Mouse (Mus musculus): ENCODE data around the gene Swsap1.

DNA sequence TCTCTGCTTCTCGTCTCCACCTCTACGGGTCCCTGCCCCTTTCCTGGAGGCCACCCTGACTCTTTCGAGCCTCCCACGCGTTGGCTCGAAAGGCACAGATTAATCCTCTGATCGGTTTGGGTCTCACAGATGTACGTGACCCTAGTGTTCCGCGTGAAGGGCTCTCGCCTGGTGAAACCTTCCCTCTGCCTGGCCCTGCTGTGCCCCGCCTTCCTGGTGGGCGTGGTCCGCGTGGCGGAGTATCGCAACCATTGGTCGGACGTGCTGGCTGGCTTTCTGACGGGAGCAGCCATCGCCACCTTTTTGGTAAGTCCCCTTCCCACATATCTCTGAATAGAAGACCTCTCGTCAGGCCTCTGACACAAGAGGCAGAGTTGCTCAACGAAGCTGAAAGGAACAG, 11.3 kb upstream of the Swsap1 start:
- TF ChIP-seq POLR2A (IDR thresholded peaks at IDR 0.05; ENCODE audit: low read depth, low read length) (no peak), CTCF (conservative IDR thresholded peaks at IDR 0.05; ENCODE audit: insufficient read depth, insufficient read length, low read depth, low read length) (no peak)
